Mouse (Mus musculus) left cerebral cortex, postnatal 25 days (tissue): ENCODE data around the gene Tenm4. TPM values are rescaled to one million over a fixed set of nuclear protein-coding genes. Genes with fewer than 3 reads are reported as not detected.

Experiments
- DNase-seq, 2 experiments: peaks; one replicate each; pipeline ENCODE4 v3.0.0; 2022; ENCODE audit warnings: low spot score in 2 of 2, mixed read lengths in 1 of 2
- intact Hi-C: fragments of 180-260 bp; cut with DNase I; formaldehyde crosslinking; loops from one replicate; pipeline ENCODE4 v1.15.1; 2025
- total RNA-seq, 2 experiments: library from RNA; stranded (reverse); gene quantifications; 2 replicates each; pipeline ENCODE4 v1.2.3; 2021

Tenm4 gene
- total RNA-seq: 100 to 1,000 TPM; 134 to 162 TPM

DNA sequence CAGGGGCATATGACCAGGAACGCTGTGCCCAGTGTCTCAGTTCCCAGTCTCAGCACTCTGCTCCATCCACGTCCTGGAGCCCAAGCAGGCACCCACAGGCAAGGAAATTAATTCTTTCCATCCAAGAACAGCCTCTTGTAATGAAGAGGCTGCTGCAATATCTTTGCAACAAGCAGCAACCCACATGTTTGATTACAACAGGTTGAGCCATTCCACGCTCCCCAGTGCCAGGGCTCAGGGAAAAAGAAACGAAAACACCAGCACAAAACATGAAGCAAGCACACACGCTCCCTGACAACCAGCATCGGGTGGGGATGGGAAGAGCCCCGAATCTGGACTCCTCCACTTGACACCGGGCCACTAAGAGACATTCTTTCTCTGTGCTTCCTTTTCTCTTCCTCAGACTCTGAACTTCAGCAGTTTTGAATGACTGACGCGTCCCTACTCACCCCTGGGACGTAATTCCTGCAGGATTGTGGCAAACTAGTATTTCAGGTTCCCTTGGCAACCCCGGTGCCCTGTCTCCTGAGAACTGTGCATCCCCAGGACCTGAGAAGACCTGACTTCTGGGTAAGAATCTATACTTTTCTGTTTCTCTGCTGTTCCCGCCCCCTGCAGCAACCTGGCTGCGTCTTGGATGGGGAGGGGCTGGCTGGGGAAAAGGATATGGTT, at the start of gene Tenm4:
Tenm4 (plus strand) TSS at position 323 of the 672 bp plus-strand sequence.
- DNase-seq: no peak
- intact Hi-C loops: no loop called here

DNA sequence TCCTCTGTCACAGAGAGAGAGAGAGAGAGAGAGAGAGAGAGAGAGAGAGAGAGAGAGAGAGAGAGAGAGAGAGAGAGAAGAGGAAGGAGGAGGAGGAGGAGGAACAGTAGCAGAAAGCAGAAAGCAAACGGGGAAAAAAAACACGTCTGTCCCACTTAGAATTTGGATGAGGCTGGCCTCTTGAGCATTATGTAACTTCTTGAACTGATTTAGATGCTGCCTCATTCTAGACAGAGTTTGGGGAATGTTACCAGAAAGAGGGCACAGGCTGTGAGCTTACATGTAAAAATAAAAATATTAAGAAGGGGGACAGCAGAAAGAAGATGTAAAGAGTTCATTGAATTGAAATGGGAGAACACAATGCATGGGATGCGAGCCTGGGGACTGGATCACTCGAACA, 40.3 kb upstream of the Tenm4 start:
- DNase-seq: peak in 1 of 2 experiments; percentile 29
- intact Hi-C loops: no loop called here

DNA sequence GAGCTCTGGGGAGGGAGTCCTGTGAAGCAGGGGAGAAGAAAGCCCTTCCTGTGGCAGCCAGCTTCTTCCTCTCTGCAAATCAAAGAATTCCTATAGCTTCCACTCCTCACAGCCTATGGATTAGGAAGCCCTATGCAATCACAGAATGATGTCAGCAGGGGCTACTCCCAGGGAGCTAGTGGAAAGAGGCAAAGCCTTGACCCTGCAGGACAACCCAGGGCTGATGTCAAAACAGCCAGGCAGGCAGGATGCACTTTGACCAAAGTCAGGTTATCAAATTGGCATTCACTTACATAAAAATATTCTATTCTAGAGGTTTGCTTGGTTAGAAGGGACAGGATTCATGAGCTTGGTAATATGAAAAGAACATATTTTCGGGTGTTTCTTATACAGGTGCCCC, 39.9 kb upstream of the Tenm4 start:
- intact Hi-C loops: no loop called here
- no peak for DNase-seq

DNA sequence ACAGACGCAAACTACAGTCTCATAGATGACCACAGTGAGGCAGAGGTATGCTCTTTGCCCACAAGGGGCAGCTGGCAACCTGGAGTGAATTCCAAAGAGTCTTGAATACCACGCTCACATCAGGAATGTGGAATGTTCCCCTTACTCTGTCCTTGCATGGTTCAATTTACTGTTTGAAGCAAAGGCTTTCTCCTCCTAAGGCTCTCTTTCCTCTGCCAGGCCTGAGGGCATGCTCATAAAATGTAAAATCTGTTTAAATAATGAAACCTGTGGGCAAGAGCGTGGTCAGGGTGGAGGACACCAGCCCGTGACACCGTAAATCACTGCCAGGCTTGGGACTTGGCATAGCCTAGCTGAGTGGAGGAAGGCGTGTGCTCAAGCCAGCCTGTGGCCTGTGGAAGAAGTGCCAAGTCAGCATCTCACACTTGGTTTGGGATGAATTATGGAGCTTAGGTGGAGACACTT, 34.5 kb upstream of the Tenm4 start:
- no peak for DNase-seq
- intact Hi-C loops: no loop called here

DNA sequence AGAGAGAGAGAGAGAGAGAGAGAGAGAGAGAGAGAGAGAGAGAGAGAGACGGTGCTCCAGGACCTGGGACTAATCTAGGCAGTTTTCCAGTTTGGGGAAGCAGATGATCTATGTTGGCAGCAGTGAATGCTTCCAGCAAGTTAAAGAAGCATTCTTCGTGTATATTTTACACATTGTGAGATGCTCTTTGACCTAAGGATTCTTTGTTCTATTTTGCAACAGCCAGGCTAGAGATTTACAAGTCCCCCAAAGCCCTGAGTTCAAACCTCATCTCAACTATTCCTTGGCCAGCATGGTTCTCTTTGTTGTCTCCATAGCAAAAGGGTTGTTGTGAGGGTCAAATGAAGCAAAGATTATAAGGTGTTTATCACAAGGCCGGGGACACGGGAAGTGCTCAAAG, 29.2 kb upstream of the Tenm4 start:
- intact Hi-C loops: no loop called here
- no peak for DNase-seq

DNA sequence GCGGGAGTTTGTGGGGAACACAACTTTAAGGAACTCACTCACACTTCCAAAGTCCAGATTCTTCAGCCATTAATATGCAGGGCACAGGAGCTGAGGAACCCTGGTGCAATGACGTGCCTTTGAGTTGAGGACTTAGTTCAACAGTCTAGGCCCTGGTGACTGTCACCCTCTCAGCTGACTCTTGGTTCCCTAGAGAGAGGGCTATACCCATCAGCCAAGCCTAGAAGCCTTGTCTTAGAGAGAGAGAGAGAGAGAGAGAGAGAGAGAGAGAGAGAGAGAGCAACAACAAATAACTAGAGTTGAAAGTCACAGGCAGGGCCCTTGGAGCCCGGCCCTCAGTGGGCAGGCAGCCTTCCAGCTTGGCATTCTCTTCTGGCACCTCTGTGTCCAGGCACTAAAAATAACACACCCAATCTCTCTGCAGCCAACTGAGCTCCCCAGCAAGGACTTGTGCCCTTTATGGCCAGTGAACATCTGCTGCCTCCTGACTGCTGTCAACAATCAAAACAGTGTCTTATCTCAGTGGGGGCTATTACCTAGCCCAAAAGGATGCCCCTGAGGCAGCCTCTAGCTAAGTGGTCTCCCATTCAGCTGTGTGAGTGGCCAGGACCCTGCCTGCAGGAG, 28.0 kb upstream of the Tenm4 start:
- peak; percentile 8 to 22 for DNase-seq
- intact Hi-C loops: no loop called here

DNA sequence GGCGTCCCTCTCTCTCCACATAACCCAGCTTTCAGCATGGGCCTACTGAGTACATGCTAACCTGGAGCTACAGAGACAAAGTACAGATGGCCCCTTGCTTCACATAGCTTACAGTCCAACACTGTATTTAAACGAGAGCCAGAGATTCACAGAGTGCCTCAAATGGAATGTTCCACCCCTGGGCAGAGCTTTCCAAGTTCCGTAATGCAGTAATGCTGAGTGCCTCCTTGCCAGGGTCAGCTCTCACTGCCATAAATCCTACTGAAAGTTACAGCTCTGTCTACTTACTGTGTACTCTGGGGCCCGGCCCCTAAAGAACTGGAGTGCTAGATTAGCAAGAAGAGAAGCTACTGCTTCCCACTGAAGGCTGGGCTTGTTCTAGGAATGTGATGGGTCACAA, 23.6 kb upstream of the Tenm4 start:
- no peak for DNase-seq
- intact Hi-C loops: no loop called here

DNA sequence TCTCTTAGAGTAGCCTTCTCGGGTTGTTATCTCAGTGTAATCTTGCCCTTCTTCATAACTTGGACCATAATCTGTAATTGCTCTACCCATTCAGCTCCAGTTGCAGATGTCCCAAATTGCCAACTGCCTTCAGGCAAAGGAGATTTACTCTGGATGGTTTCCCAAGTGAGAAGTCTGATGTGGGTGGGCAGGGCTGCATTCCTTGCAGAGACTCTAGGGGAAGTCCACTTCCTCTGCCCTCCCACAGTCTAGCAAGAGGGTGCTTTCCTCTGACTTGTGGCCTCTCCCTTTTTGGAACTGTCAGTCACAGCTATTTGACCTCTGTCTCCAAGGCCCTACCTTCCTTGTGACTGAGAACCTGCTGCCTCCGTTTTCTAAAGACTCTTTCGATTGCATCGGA, 22.9 kb upstream of the Tenm4 start:
- DNase-seq: no peak
- intact Hi-C loops: no loop called here

DNA sequence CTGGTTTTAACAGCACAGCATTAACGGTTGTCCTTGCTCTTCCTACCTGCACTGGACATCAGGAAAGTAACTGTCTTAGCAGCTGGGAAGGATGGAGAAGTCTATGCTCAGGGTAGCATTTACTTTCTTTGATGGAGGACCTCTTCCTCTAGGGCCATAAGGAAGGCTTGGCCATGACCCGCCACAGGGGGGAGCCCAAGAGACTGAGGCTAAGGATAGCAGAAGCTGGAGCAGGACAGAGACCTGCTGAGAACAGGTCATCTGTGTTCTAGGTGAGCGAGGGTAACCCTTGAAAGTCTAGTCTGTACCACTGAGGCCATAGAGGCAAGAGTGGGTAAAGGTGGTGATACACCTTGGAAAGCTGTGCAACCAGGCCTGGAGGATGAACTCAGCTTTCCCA, 19.8 kb upstream of the Tenm4 start:
- DNase-seq: peak; percentile 49 to 69
- intact Hi-C loops: no loop called here

DNA sequence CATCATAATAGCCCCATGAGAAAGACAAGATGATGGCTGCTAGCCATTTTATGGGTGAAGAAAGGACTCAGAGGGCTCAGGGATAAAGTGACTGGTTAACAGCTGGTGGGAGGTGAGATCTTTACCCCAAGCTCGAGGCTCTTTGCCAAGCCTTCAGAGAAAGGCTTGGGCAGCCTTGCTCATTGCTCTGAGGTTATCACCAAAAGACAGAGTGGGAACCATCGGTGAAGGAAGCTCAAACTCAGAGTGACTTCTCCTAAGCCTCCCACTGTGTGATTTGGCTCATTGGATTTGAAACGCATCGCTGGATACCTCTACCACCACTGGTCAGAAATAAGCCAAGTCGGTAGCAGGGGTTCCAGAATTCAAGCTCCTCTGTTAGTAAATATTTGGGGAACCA, 19.1 kb upstream of the Tenm4 start:
- intact Hi-C loops: no loop called here
- no peak for DNase-seq

DNA sequence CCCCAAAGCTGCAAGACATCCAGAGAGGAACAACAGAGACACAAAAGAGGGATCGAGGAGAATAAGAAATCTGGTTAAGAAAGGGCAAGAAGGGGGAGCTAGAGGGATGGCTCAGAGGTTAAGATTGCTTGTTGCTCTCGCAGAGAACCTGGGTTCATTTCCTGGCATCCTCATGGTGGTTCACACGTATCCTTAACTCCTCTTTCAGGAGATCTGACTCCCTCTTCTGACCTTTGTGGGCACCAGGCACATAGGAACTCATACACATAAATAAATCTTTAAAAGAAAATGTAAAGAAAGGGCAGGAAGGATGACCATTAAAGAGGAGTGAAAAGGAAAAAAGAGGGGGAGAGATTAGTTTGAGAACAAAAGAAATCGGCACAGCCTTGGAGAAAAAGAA, 18.6 kb upstream of the Tenm4 start:
- no peak for DNase-seq
- intact Hi-C loops: no loop called here

DNA sequence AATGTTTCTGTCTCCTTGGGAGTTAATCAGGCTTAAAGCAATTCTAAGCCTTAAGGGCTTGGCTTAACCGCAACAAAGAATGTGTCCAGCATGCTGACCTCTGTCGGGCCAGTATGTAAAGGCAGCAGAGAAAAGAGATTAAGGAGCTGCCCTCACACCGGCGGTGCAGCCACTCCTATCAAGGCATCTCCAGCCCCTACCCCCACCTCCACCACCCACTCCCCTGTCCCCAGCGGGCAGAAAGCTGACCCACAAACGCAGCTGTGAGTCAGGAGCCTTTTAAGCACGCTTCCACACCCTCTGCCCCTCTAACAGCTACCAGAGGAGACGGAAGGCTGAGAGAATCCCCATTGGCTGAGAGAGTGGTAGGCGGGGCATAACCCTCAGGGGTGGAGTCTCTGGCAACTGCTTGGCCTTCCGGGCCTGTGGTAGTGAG, 18.1 kb upstream of the Tenm4 start:
- DNase-seq: no peak
- intact Hi-C loops: no loop called here

DNA sequence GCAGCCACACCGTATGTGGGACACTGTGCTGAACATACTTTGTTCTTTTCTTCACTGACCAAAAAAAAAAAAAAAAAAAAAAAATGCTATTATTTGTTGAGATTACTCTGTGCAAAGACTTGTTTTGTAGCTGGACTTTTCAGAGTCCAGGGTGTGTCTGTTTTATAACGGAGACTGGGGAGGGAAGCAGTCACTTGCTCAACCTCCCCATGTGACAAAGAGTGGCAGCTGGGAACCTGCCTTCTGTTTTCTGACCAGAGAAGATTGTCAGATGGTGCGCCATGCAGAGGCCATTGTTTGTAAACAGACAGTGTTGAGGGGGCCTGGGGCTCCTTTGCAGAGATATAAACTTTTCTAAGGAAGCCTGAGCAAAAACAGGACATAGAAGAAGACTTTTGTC, 17.0 kb upstream of the Tenm4 start:
- intact Hi-C loops: no loop called here
- no peak for DNase-seq

DNA sequence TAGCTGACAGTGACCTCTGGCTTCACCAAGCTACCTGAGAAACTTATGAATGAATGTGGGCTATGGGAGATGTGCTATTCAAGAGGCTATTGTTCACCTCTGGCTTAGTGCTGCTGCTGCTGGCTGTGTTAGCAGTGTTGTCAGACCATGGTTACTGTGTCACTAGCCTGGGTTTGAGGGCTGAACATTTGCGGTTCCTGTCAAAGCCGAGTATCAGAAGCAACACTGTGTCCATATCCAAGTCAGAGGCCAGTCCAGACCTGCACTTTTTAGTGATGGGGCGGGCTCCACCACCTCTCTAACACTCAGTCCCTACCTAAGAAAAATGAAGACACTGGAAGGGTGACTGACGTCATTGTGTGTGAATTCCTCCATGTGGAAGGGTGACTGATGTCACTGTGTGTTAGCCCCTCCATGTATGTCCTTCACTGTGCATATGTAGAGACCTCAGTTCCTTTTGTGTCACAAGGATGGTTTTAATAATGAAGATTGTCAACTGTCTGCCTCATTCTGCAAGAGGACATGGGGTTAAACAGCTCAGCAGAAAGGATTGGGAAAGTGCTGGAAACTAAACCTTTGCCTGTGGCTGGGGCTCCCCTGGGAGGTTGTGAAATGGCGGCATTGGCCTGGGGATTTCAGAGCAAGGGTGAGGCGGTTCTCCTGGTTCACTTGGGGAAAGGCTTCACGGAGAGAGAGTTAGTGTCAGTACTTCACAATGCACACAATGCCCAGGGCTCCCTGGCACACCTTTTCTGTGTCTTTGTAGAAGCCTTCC, 14.4 kb upstream of the Tenm4 start:
- no peak for DNase-seq
- intact Hi-C loops: no loop called here

DNA sequence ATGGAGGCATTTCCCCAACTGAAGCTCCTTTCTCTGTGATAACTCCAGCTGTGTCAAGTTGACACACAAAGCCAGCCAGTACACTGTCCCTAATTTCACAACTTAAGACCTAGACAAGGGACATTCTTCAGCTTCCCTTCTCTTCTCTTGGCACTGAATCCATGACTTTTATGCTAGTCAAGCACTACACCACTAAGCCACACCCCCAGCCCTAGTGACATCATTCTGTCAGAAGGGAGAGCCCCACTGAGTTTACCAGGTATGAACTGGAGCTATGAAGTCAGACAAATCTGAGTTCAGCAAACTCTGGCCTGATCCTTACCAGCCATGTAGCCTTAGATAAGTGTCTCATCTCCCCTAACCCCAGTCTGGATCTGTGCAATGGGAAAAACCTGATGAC, 6.9 kb upstream of the Tenm4 start:
- intact Hi-C loops: no loop called here
- DNase-seq: no peak

DNA sequence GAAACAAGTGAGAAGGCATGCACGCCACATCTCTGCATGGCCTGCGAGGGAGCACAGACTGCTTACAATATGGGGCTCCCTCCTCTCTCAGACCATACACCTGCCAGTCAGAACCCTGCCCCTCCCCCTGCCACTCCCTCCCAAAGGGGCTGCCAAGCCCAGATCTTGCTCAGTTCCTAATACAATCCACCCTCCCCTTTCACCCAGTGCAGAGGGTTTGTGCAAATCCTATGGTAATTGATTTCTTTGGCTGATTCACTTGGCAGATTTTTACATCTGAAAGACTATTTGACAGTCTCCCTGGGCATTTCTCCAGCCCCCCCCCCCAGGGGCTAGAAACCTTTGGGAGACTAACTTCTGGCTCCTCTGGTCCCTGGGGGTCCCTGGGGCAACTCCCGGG, 2.1 kb upstream of the Tenm4 start:
- intact Hi-C loops: no loop called here
- DNase-seq: no peak

DNA sequence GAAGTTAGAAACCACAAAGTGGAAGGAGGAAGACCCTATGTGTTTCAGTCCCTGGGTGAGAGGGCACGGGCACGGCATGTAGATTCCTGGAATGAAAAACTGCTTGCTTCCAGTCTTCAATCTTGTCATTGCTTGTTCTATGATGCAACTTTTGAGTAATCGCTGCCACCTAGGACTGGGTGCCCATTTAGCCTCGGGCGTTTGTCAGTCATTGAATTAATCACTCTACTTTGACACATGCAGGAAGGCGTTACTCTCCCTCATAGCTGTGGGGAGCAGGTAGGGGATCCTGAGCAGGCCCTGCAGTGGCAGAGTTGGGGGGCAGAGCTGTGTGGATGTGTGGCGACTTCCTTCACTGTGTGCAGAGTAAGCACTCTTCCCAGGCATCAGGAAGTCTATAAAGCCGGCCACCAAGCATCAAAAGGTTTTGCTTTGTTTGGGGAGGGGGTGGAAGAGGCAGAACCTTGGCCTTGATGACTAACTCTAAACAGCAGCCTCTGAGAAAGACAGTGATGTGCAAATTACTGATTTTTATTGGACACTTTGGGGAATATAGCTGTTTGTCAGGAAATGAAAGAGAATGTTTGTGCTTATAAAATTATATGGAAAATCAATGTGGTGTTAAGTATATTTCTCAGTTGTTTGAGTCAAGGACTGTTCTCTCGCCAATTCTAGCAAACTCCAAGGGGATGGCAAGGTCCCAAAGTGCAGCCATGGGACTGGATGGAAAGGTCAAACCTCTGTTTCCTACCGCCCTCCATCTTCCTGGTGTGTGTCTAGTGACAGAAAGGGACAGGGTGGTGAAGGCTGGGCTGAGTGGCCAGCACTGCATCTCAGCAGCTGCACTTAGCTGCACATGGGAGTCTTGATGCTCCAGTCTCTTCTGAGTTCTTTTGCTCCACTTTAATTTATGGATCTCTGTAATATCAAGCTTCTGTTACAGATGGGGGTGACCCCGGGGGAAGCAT, 834 bp downstream of the Tenm4 start:
- intact Hi-C loops: no loop called here
- no peak for DNase-seq

DNA sequence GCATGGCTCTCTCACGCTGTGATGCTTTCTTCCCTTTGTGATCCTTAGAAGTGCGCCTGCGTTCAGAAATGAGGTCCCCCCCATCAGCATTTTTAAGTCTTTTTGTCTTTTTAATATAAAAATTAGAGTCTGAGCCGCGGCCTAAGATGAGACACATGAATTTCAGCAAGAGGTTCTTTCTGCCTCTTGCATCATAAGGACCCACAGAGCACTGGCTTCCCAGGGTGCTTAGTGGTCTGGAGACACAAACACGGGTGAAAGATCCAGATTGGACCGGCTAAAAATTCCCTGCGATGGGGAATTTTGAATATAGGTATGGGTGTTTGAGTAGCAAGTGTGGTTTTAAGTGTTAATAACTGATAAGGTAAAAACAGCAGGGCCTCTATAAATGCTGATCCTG, 5.7 kb downstream of the Tenm4 start:
- intact Hi-C loops: no loop called here
- DNase-seq: no peak

DNA sequence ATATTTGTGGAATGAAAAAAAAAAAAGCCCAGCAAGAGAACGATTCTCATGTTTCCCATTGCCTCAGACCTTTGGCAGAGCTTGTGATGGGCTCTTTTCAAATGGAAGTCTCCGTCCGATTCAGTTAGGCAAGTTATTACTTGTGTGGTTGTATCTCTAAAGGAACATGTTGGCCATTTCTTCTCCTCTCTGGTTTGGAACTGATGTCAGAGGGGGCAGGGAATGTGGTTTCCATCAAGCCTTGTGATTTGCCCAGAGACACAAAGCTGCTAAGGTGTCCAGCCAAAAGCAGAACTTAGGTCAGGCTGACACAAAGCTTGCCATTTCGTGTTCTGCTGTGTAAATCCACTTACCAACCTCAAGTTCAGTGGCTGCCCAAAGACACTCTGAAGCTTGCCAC, 10.7 kb downstream of the Tenm4 start:
- DNase-seq: no peak
- intact Hi-C loops: no loop called here

DNA sequence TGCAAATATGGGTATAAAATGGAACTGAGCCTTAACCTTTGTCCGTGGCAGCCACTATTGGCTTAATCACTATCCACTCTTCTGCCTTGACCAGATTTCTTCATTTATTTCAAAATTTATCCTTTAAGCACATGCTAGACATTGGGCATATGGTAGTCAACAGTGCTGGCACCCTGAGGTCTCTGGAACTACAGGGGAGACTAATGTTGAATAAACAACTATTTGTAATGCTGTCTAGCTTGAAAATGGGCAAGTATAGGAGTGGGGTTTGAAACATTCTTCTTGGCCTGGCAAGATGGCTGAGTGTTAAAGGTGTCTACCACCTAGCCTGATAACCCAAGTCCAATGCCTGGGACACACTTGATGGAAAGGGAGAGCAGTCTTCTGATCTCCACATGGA, 12.1 kb downstream of the Tenm4 start:
- intact Hi-C loops: no loop called here
- no peak for DNase-seq
